Mouse (Mus musculus): Measurements from ENCODE around the gene Treml4. TPM values are rescaled to one million over a fixed set of nuclear protein-coding genes. Genes with fewer than 3 reads are reported as not detected.

Gene Treml4
- 5.0 and 5.1 TPM in 2 replicates for polyA plus RNA-seq (2015; fragmentation: Nextera tagmentation; extraction: Ambion mirVana)

DNA sequence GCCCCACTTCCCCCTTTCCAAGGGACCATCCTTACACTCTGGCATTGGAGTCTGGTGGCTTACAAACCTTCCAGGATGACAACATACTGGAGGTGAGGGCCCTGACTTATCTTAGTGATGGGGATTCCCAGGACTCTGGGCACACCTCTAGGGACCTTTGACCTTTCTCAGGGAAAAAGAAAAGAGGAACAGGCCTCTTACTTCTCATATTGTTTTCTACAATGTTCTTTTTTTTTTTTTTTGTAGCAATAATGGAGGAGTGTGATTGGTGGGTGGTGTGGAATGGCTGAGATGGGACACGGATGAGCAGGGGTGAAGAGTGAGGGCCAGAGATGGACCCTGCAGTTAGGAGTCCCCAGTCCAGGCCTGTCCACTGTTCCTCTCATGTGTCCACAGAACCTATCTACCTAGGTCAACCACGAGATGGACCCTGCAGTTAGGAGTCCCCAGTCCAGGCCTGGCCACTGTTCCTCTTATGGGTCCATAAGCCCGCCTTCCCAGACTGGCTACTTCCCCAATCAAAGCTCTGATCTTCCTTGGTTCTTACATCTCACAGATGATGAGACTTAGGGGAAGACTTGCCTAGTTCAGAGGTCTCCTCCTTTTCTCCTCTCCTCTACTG, at the start of gene Treml4:
TSS of gene Treml4 (plus strand) at position 555 of the 622 bp plus-strand sequence.
- H3K4me2 ChIP-seq: peak within 1 kb of the TSS; percentile 23; the same call in 1 of the 2 replicates
- no peaks in the 10 kb centered on the region for H3K9me3 ChIP-seq (replicated peaks)
- H3K9ac ChIP-seq: no peak within 1 kb of the TSS
- H3K27ac ChIP-seq (replicated peaks): peak within 1 kb of the TSS; percentile 16; the same call in 1 of the 2 replicates
- 66% methylated on average over 3 of the region's 3 CpGs for whole genome bisulfite sequencing (ENCODE audit: insufficient replicate concordance)
- no peaks in the 10 kb centered on the region for H3K27me3 ChIP-seq
- ATAC-seq (ENCODE audit: insufficient read depth): 0 out of 2 replicates have a peak, but pooled peaks have one; percentile 27
- peaks cover 39% of the 10 kb centered on the region for H3K4me1 ChIP-seq (replicated peaks)
- no peaks in the 10 kb centered on the region for H3K36me3 ChIP-seq (replicated peaks)
- no peak within 1 kb of the TSS for H3K4me3 ChIP-seq (replicated peaks)

DNA sequence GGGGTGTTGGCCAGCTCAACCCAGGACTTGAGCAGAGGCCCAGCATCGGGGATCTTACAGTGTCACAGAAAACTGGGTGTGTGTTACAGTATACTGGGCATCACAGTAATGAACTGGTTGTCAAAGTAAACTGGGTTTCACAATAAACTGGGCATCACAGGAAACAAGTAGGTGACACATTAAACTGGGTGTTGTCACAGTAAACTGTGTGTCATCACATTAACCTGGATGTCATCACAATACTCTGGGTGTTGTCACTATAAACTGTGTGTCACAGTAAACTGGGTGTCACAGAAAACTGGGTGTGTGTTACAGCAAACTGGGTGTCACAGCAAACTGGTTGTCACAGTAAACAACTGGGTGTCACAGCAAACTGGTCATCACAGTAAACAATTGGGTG, 48.7 kb upstream of the Treml4 start:
- Histone ChIP-seq H3K4me1 (replicated peaks) (no peaks in the 10 kb centered on the region), H3K27me3 (no peaks in the 10 kb centered on the region), H3K9ac (no peak overlapping the region), H3K4me3 (replicated peaks) (no peak overlapping the region), H3K36me3 (replicated peaks) (no peaks in the 10 kb centered on the region), H3K27ac (replicated peaks) (no peak overlapping the region), H3K4me2 (no peak overlapping the region), H3K9me3 (replicated peaks) (no peaks in the 10 kb centered on the region)
- no peak for ATAC-seq (ENCODE audit: insufficient read depth)
- WGBS (ENCODE audit: insufficient replicate concordance): 76% methylated on average over 1 of the region's 1 CpGs

DNA sequence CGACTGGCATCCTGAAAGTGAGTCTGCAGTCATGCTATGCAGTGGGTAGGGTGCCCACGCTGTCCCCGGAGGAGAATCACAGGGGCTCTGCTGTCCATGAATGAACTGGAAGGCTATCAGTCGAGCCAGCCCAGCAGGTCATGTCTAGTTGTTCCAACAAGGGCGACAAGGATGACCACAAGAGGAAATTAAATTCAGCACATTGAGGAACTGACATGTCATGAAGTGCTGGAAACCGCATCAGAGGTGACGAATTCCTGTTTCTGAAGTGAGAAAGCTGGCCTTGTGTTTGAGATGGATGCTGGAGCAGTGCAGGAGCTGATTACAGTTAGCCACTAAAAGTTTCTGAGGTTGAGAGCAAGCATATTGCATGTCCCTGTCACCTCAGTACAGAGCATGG, 33.4 kb upstream of the Treml4 start:
- Histone ChIP-seq H3K9ac (no peak overlapping the region), H3K9me3 (replicated peaks) (no peaks in the 10 kb centered on the region), H3K4me3 (replicated peaks) (no peak overlapping the region), H3K4me1 (replicated peaks) (no peaks in the 10 kb centered on the region), H3K36me3 (replicated peaks) (no peaks in the 10 kb centered on the region), H3K27ac (replicated peaks) (no peak overlapping the region), H3K4me2 (no peak overlapping the region), H3K27me3 (no peaks in the 10 kb centered on the region)
- WGBS (ENCODE audit: insufficient replicate concordance): 25% methylated on average over 7 of the region's 7 CpGs
- no peak for ATAC-seq (ENCODE audit: insufficient read depth)

DNA sequence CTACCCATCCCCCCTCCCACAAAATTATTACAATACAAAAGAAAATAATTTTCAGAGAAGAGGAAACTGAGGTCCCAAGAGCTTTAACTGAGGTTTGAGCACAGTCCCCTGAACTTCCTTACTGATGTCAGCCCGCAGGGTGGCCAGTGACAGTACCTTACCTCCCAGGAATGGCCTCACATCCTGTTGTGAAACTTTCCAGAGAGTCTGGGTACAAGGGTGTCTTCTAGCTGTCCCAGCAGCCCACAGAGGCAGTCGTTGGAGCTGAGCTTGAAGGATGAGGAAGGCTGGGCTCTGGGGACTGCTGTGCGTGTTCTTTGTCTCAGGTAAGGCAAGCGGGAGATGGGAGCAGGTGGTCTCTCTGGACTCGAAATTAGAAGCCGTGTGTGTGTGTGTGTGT, 31.6 kb upstream of the Treml4 start, which contains the start of gene Trem1:
TSS of gene Trem1 (plus strand) at position 251 of the 400 bp plus-strand sequence.
- H3K27ac ChIP-seq (replicated peaks): no peak within 1 kb of the TSS
- no peaks in the 10 kb centered on the region for H3K4me1 ChIP-seq (replicated peaks)
- no peaks in the 10 kb centered on the region for H3K27me3 ChIP-seq
- H3K36me3 ChIP-seq (replicated peaks): no peaks in the 10 kb centered on the region
- H3K9ac ChIP-seq: no peak within 1 kb of the TSS
- WGBS (ENCODE audit: insufficient replicate concordance): 42% methylated on average over 6 of the region's 6 CpGs
- H3K4me3 ChIP-seq (replicated peaks): peak within 1 kb of the TSS; percentile 8; the same call in 1 of the 2 replicates
- ATAC-seq (ENCODE audit: insufficient read depth): no peak
- no peak within 1 kb of the TSS for H3K4me2 ChIP-seq
- no peaks in the 10 kb centered on the region for H3K9me3 ChIP-seq (replicated peaks)

DNA sequence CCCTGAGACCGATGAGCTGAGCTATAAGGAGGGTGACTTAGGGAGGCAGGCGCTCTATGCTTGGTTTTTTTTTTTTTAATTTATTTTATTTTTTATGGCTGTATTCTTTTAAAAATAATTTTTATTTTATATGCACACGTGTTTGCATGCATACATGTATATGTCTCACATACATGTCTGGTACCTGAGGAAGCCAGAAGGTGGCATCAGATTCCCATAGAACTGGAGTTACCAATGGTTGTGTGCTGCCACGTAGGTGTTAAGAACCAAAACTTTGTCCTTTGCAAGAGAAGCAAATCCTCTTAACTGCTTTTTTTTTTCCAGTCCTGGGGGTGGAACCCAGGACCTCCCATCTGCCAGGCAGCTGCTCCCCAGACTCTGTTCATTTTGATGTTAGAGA, 30.3 kb upstream of the Treml4 start:
- no peak overlapping the region for H3K4me2 ChIP-seq
- H3K36me3 ChIP-seq (replicated peaks): no peaks in the 10 kb centered on the region
- no peak overlapping the region for H3K27ac ChIP-seq (replicated peaks)
- no peak overlapping the region for H3K9ac ChIP-seq
- H3K4me3 ChIP-seq (replicated peaks): no peak overlapping the region
- no peaks in the 10 kb centered on the region for H3K27me3 ChIP-seq
- no peaks in the 10 kb centered on the region for H3K9me3 ChIP-seq (replicated peaks)
- no peaks in the 10 kb centered on the region for H3K4me1 ChIP-seq (replicated peaks)
- 72% methylated on average over 4 of the region's 4 CpGs for WGBS (ENCODE audit: insufficient replicate concordance)
- ATAC-seq (ENCODE audit: insufficient read depth): no peak

DNA sequence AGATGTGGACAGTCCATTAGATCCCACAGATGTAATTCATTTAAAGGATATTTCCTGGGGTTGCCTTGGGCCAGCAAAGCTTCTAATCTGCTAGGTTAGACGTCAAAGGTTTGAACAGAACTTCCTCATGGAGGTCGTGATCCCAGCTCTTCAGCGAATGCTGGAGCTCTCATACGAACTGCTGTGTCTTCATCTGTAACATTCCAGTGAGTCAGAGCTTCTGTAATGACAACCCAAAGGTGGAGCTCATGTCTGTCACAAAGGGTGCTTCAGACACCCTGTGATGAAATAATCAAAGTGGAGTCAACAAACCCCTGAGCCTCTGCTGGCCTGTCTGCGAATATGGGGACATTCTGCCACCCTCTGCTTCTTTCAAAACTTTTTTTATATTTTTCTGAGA, 29.5 kb upstream of the Treml4 start:
- Histone ChIP-seq H3K4me2 (no peak overlapping the region), H3K9ac (no peak overlapping the region), H3K4me1 (replicated peaks) (no peaks in the 10 kb centered on the region), H3K36me3 (replicated peaks) (no peaks in the 10 kb centered on the region), H3K27ac (replicated peaks) (no peak overlapping the region), H3K9me3 (replicated peaks) (no peaks in the 10 kb centered on the region), H3K27me3 (no peaks in the 10 kb centered on the region), H3K4me3 (replicated peaks) (no peak overlapping the region)
- 49% methylated on average over 5 of the region's 5 CpGs for WGBS (ENCODE audit: insufficient replicate concordance)
- no peak for ATAC-seq (ENCODE audit: insufficient read depth)

DNA sequence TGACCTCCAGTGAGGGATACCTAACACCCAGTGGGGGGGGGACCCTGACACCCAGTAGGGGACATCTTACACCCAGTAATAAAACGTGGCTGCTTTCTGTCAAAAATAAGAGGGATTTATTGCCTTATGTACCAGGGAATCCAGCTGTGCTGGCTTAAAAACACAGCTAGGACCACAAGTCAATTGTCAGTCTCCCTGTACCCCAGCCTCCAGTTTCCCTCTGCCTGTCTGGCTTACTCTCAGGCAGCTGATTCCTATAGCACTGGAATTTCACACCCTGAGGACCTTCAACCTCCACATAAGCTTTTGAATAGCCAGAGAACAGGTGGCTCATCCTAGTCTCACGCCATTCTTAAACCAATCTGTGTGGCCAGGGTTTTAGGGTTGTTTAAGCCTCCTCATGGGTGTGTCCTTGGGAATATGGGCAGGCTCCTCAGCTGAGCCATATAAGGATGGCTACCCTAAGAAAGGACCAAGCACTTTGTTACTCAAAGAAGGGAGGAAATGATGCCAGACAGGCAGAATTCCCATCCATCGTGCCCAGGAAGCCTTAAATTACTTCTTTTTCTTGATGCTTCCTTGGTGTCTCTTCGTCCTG, 28.2 kb upstream of the Treml4 start:
- H3K27me3 ChIP-seq: no peaks in the 10 kb centered on the region
- no peak overlapping the region for H3K4me2 ChIP-seq
- H3K27ac ChIP-seq (replicated peaks): no peak overlapping the region
- no peak overlapping the region for H3K9ac ChIP-seq
- ATAC-seq (ENCODE audit: insufficient read depth): no peak
- no peaks in the 10 kb centered on the region for H3K36me3 ChIP-seq (replicated peaks)
- no peak overlapping the region for H3K4me3 ChIP-seq (replicated peaks)
- H3K9me3 ChIP-seq (replicated peaks): no peaks in the 10 kb centered on the region
- WGBS (ENCODE audit: insufficient replicate concordance): 37% methylated on average over 4 of the region's 4 CpGs
- H3K4me1 ChIP-seq (replicated peaks): no peaks in the 10 kb centered on the region

DNA sequence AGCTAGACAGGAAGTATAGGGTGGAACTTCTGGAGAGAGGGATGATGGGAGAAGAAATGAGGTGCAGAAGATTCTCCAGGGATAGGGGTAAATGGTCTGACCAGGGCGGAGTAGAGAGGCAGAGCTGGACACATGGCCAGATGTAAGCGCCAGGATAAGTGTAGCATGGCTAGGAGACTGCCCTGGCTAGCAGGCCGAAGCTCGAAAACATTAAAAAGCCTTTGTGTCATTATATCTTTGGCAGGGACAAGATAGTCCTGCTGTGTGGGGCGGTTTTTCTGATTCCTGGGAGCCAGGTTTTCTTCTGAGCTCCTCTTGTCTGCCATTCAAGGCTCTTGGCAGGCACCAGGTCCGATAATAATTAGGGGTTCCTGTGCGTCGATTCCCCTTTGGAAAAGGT, 26.5 kb upstream of the Treml4 start:
- Histone ChIP-seq H3K4me3 (replicated peaks) (no peak overlapping the region), H3K27me3 (no peaks in the 10 kb centered on the region), H3K4me2 (no peak overlapping the region), H3K27ac (replicated peaks) (no peak overlapping the region), H3K9ac (no peak overlapping the region), H3K4me1 (replicated peaks) (no peaks in the 10 kb centered on the region), H3K9me3 (replicated peaks) (no peaks in the 10 kb centered on the region), H3K36me3 (replicated peaks) (no peaks in the 10 kb centered on the region)
- no peak for ATAC-seq (ENCODE audit: insufficient read depth)
- 66% methylated on average over 8 of the region's 8 CpGs for WGBS (ENCODE audit: insufficient replicate concordance)

DNA sequence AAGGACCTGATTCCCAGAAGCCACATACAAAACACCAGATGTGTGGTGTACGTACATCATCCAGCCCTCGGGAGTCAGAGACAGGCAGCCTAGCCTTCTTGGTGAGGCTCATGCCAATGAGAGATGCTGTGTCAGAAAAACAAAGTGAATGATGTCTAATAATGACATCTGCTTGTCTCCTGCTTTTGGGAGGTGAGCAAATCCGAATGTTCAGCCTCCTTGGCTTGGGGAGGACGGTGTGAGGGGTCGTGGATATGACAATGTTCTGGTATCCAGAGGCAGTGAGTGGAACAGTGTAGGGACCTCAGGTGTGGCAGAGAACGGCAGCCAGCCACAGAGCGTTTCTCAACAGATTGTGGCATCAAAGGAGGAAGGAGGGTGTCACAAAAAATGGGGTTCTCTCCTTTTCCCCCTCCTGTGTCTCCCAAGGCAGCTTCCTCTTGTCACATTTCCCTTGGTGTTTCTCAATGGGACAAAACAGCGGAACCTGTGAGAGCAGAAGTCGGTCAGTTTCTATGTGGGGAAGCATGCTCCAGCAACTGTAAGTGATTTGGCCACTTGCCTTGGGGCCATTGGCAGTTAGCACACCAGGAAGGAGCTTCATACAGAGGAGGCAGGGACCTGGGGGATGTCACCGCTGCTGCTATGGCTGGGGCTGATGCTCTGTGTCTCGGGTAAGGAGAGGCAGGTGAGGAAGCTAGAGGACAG, 16.7 kb upstream of the Treml4 start, which contains the start of gene Trem3:
TSS of gene Trem3 (plus strand) at position 557 of the 708 bp plus-strand sequence.
- no peaks in the 10 kb centered on the region for H3K9me3 ChIP-seq (replicated peaks)
- H3K4me3 ChIP-seq (replicated peaks): no peak within 1 kb of the TSS; the same call in 1 of the 2 replicates
- ATAC-seq (ENCODE audit: insufficient read depth): peak; percentile 28; the same call in 1 of the 2 replicates
- no peaks in the 10 kb centered on the region for H3K4me1 ChIP-seq (replicated peaks)
- H3K27ac ChIP-seq (replicated peaks): peak within 1 kb of the TSS; percentile 45
- H3K36me3 ChIP-seq (replicated peaks): no peaks in the 10 kb centered on the region
- no peak within 1 kb of the TSS for H3K9ac ChIP-seq
- H3K27me3 ChIP-seq: no peaks in the 10 kb centered on the region
- 58% methylated on average over 11 of the region's 11 CpGs for WGBS (ENCODE audit: insufficient replicate concordance)
- no peak within 1 kb of the TSS for H3K4me2 ChIP-seq

DNA sequence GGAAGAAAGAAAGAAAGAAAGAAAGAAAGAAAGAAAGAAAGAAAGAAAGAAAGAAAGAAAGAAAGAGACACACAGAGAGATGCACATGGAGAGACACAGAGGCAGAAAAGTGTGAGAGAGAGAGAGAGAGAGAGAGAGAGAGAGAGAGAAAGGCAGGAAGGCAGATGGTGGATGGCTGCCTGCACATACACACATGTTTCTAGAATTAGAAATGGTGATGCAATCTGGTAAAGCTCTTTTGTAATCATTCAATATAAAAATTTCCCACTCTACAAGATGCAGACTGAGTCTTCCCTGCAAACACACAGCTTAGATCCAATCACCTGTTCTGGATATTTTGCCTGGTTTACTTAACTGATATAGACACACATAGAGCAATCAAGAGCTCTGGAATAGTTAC, 15.1 kb upstream of the Treml4 start:
- Histone ChIP-seq H3K4me3 (replicated peaks) (no peak overlapping the region), H3K9me3 (replicated peaks) (no peaks in the 10 kb centered on the region), H3K27me3 (peaks cover 8% of the 10 kb centered on the region; the same call in 1 of the 2 replicates), H3K9ac (no peak overlapping the region), H3K27ac (replicated peaks) (no peak overlapping the region), H3K4me1 (replicated peaks) (no peaks in the 10 kb centered on the region), H3K36me3 (replicated peaks) (no peaks in the 10 kb centered on the region), H3K4me2 (no peak overlapping the region)
- no peak for ATAC-seq (ENCODE audit: insufficient read depth)

DNA sequence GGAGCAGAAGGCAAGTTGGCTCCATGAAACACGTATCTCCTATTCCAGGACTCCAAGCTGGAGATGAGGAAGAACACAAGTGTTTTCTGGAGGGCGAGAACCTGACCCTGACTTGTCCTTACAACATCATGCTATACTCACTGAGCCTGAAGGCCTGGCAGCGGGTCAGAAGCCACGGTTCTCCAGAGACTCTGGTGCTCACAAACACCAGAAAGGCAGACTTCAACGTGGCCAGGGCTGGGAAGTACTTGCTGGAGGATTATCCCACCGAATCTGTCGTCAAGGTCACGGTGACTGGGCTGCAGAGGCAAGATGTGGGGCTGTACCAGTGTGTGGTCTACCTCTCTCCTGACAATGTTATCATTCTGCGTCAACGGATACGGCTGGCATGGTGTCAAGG, 14.6 kb upstream of the Treml4 start:
- Histone ChIP-seq H3K9ac (no peak overlapping the region), H3K27ac (replicated peaks) (no peak overlapping the region), H3K4me2 (no peak overlapping the region), H3K36me3 (replicated peaks) (no peaks in the 10 kb centered on the region), H3K27me3 (peaks cover 8% of the 10 kb centered on the region; the same call in 1 of the 2 replicates), H3K4me3 (replicated peaks) (no peak overlapping the region), H3K4me1 (replicated peaks) (no peaks in the 10 kb centered on the region), H3K9me3 (replicated peaks) (no peaks in the 10 kb centered on the region)
- ATAC-seq (ENCODE audit: insufficient read depth): no peak
- WGBS (ENCODE audit: insufficient replicate concordance): 61% methylated on average over 11 of the region's 11 CpGs
